Comparison of ENCODE assay signal across 8 mouse cellular contexts in genomic region chr2:181314080-181314810, GRCm38 (mm10). TPM values are rescaled to one million over a fixed set of nuclear protein-coding genes. Genes with fewer than 3 reads are reported as not detected.
DNase-seq lines count a peak whose midpoint lies in the region; ATAC-seq and TF ChIP-seq lines count a peak whose summit lies in the region.

Stmn3 (minus strand) TSS chr2:181314500.

- peak within 1 kb of the TSS; percentile 52 for H3K4me2 ChIP-seq in embryonic facial prominence, embryonic 13.5 days
- peak within 1 kb of the TSS; percentile 10; the same call in 1 of the 2 replicates for H3K4me2 ChIP-seq in heart, postnatal 0 days (ENCODE audit: low read depth, low read length)
- no peak within 1 kb of the TSS for H3K4me2 ChIP-seq in liver, embryonic 16.5 days (ENCODE audit: low read depth, low read length)

- ATAC-seq in embryonic facial prominence, embryonic 13.5 days (ENCODE audit: insufficient number of reproducible peaks, insufficient read depth, low FRiP score, low TSS enrichment, low read depth) = 0 out of 2 replicates have a peak, but pooled peaks have one; percentile 26
- ATAC-seq in heart, postnatal 0 days (ENCODE audit: insufficient read depth, low read depth) = peak; percentile 83
- ATAC-seq in liver, embryonic 16.5 days (ENCODE audit: low read depth) = peak; percentile 30; the same call in 1 of the 2 replicates
- no peak for ATAC-seq in inflammation-experienced regulatory T-cells, adult 6 months

- TF ChIP-seq EP300 in heart, postnatal 0 days (IDR thresholded peaks at IDR 0.05; ENCODE audit: low read depth) = no peak

- no peak within 1 kb of the TSS for H3K27ac ChIP-seq in embryonic facial prominence, embryonic 13.5 days
- no peak within 1 kb of the TSS for H3K27ac ChIP-seq in heart, postnatal 0 days (ENCODE audit: low read depth)
- H3K27ac ChIP-seq in liver, embryonic 16.5 days (ENCODE audit: low read length) = no peak within 1 kb of the TSS

- WGBS in embryonic facial prominence, embryonic 13.5 days = 4% methylated on average over 23 of the region's 23 CpGs
- WGBS in heart, postnatal 0 days = 3% methylated on average over 23 of the region's 23 CpGs
- 6% methylated on average over 23 of the region's 23 CpGs for WGBS in liver, embryonic 16.5 days (ENCODE audit: insufficient replicate concordance)

- DNase-seq in Muller cell, postnatal 12 days (ENCODE audit: inconsistent ontology term) = peak; percentile 76
- peak; percentile 71 to 79 for DNase-seq in adrenal gland, postnatal 36 days
- peak; percentile 58 for DNase-seq in heart, postnatal 0 days (ENCODE audit: low spot score)
- DNase-seq in kidney, postnatal 4 days = peak; percentile 88 to 89
- DNase-seq in ovary, postnatal 14 days (ENCODE audit: low spot score) = peak; percentile 46

- H3K27me3 ChIP-seq in embryonic facial prominence, embryonic 13.5 days = peaks cover 67% of the 10 kb centered on the region
- peaks cover 44% of the 10 kb centered on the region for H3K27me3 ChIP-seq in heart, postnatal 0 days (ENCODE audit: control insufficient read depth, insufficient read depth, low read length)
- H3K27me3 ChIP-seq in liver, embryonic 16.5 days (ENCODE audit: control insufficient read depth, insufficient read depth, low read depth, low read length) = peaks cover 51% of the 10 kb centered on the region

- peak within 1 kb of the TSS; percentile 33 for H3K4me3 ChIP-seq in embryonic facial prominence, embryonic 13.5 days
- H3K4me3 ChIP-seq in heart, postnatal 0 days (ENCODE audit: low read depth, low read length) = no peak within 1 kb of the TSS
- no peak within 1 kb of the TSS for H3K4me3 ChIP-seq in liver, embryonic 16.5 days (ENCODE audit: low read depth, low read length)

- H3K9ac ChIP-seq in embryonic facial prominence, embryonic 13.5 days = 0 out of 2 replicates have a peak within 1 kb of the TSS, but pooled peaks have one; percentile 46
- H3K9ac ChIP-seq in heart, postnatal 0 days (replicated peaks; ENCODE audit: low read depth, low read length) = no peak within 1 kb of the TSS
- H3K9ac ChIP-seq in liver, embryonic 16.5 days (ENCODE audit: low read depth, low read length) = no peak within 1 kb of the TSS

- TF ChIP-seq CTCF in heart, postnatal 0 days (IDR thresholded peaks at IDR 0.05; ENCODE audit: low read depth) = no peak

- H3K4me1 ChIP-seq in embryonic facial prominence, embryonic 13.5 days = peaks cover 9% of the 10 kb centered on the region
- H3K4me1 ChIP-seq in heart, postnatal 0 days (ENCODE audit: control insufficient read depth, insufficient read depth) = peaks cover 3% of the 10 kb centered on the region
- H3K4me1 ChIP-seq in liver, embryonic 16.5 days (ENCODE audit: control insufficient read depth, low read depth, low read length) = peaks cover 8% of the 10 kb centered on the region

- no peaks in the 10 kb centered on the region for H3K9me3 ChIP-seq in embryonic facial prominence, embryonic 13.5 days
- H3K9me3 ChIP-seq in heart, postnatal 0 days (replicated peaks; ENCODE audit: control insufficient read depth, low read length) = no peaks in the 10 kb centered on the region
- no peaks in the 10 kb centered on the region for H3K9me3 ChIP-seq in liver, embryonic 16.5 days (replicated peaks; ENCODE audit: control insufficient read depth, low read length)

- no peaks in the 10 kb centered on the region for H3K36me3 ChIP-seq in embryonic facial prominence, embryonic 13.5 days
- no peaks in the 10 kb centered on the region for H3K36me3 ChIP-seq in heart, postnatal 0 days (replicated peaks; ENCODE audit: control insufficient read depth, insufficient read depth, low read length)
- H3K36me3 ChIP-seq in liver, embryonic 16.5 days (ENCODE audit: control insufficient read depth, insufficient read depth) = no peaks in the 10 kb centered on the region

RNA-seq across cellular contexts. Expression of gene Stmn3, which starts in this region (rescaled TPM):
- total RNA-seq in adrenal gland, postnatal 36 days (2021) = 10 to 100 TPM; 10.3 to 11.7 TPM
- polyA plus RNA-seq in embryonic facial prominence, embryonic 13.5 days (2015; fragmentation: Nextera tagmentation; extraction: Ambion mirVana) = 14.9 and 17.1 TPM in 2 replicates
- total RNA-seq in heart, postnatal 0 days (2014; rRNA removed; ENCODE audit: low replicate concordance) = 0.31 and 2.0 TPM in 2 replicates
- polyA plus RNA-seq in heart, postnatal 0 days (2015; fragmentation: Nextera tagmentation; extraction: Ambion mirVana) = 0.16 and 0.78 TPM in 2 replicates
- 0.08 and 0.32 TPM in 2 replicates for polyA plus RNA-seq in liver, embryonic 16.5 days (2015; fragmentation: Nextera tagmentation; extraction: Ambion mirVana)
- polyA plus RNA-seq in inflammation-experienced regulatory T-cells, adult 6 months (2017; shearing (Covaris generic)) = not detected

Comparison
In these comparisons a context has a peak if more than half of its experiments do, and no peak if none do; other contexts are left out.
1. Peak in ATAC-seq in liver, embryonic 16.5 days; RNA of the gene not detected or under 1 TPM.